Mouse (Mus musculus) layer of hippocampus, postnatal 14 days (tissue): Measurements from ENCODE around the gene Ap3b2. TPM values are rescaled to one million over a fixed set of nuclear protein-coding genes. Genes with fewer than 3 reads are reported as not detected.
A peak's percentile ranks its signal among the peaks of the same experiment; 100 is the strongest.
"Not testable (repeated sequence)": the region's sequence is repeated elsewhere in the genome, so short reads cannot be mapped to it uniquely, and the experiment has no call there.

Experiments used
- DNase-seq, 2 experiments: peaks; one replicate each; pipeline ENCODE4 v3.0.0; 2021 to 2022; ENCODE audit warnings: low spot score in 2 of 2, mixed read lengths in 1 of 2
- total RNA-seq, 2 experiments: library from RNA; stranded (reverse); gene quantifications; 2 replicates each; pipeline ENCODE4 v1.2.3; 2021

Ap3b2 gene
- total RNA-seq, 2 experiments from 2014 or later: 151 to 159 TPM

DNA sequence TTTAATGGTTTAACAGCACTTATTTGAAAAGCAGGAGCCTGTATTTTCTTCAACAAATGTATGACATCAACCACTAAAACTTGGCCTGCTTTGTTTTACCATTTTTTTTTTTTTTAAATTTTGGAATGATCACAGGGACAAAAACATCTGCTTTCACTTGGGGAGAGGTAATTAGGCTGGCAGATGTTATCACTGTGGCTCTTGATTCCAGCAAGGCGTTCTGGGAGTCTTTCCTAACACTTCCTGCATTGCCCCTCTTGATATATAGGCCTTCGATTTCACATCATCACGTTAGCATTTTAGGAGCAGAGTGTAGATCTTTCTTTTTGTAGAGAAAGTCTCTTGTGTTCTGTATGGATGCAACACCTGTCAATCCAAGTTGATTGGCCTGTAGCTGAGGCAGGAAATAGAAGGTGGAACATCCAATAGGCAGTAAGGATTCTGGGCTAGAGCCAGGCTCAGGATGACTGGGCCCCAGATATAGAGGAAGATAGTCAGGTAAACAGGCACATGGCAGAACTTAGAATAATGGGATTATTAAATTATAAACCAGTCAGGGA lies 14.1 kb downstream of the Ap3b2 start:
- no peak for DNase-seq

DNA sequence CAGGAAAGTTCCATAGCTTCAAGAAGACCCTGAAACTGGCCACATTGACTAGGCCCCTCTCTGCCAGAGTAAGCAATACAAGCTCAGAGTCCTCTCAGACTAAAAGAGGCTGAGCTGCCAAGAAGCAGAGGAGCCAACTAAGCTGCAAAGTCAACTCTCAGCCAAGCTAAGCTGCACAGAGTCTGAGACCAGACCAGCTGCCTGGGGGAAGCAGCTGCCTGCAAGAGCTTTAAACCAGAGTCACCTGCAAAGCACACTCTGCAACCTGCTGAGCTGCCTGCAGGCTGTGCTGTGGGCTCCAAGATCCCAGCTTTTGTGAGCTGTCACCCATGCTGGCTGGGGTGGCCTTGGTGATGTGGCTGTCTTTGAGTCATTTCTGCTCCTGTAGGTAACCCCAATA lies 15.5 kb downstream of the Ap3b2 start:
- DNase-seq: not testable (repeated sequence)

DNA sequence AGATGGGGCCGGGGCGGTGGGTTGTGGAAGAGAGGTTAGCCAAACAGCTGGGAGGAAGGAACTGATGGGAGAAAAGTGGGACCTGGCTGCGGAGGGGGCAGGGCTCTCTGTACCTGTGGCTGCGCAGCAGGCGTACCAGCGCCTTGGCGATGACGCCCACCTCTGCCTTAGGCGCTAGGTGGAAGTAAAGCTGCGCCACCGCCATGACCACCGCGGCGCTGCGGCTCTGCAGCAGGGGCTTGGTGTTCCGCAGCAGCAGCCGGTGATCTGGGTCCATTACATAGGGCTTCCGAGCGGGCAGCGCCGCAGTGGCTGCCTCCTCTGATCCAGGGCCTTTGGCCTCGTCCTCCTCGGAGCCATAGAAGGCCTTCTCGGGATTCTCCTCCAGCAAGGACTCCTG lies 16.9 kb downstream of the Ap3b2 start:
- DNase-seq: no peak

GRCm38 (mm10) chr7:81475221-81475620 lies 18.5 kb downstream of the Ap3b2 start:
- no peak for DNase-seq

DNA sequence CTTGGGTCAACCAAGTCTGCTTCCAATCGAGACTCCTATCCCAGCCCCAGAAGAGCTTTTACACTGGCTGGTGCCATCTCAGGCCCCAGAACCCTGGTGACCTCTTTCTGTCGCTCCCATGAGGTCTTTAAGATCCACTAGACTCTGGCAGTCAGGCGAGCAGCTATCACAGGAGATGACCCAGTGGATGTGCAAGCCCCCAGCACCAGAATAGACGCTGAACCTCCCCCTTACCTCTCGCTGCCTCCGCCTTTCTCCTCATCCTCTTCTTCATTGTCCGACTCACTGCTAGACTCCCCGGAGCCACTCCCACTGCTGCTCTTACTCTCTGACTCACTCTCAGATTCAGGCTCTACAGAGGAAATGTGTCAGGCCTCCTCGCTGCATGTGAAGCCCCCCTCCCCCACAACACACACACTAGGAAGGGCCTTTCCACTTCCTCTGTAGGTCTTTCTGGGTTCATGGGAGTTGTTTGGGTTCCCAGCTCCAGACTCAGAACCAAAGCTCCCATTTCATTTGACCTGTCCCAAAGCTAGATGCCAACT lies 28.7 kb downstream of the Ap3b2 start:
- DNase-seq: no peak

- no peak for DNase-seq
Measured at GRCm38 (mm10) chr7:81464116-81464515, 29.6 kb downstream of the Ap3b2 start.

DNA sequence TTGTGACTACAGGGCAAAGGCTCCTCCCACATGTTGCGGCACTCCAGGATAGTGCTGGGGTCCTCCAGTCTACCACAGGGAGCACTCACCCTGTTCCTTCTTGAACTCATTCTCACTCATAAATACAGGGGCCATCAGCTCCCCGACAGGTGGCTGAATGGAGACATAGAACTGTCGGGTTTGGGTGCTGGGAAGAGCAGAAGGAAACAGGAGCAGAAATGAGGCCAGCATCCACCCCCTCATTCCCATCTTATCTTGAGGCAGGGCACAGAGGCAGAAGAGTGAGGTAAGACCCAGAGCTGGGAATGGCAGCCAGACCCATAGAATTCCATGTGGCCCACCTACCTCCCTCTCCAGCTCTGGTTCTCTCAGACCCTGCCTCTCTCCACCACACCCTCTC lies 30.9 kb downstream of the Ap3b2 start:
- DNase-seq: no peak

DNA sequence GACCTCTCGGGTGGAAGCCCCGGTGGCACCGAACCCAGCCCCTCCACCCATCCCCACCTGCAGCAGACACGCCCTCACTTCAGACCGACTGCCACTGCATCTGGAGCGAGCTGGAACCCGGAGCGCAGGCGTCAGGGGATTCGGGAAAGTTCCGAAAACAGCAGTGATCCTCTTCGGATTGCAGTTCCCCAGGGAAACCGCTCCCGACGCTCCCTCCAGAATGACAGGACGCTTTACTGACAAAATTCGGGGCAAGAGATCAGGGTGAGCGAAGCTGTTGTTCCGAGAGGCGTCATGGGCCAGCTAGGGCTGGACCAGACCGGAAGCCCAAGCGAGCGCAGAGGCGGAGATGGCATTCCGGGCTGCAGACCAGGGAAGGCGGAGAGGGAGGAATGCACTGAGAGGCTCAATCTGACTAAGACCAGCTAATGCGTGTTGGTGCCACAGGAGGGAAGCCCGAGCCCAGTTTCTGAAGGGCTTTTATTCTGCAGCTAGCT lies 38.5 kb downstream of the Ap3b2 start, which contains the start of gene Cpeb1:
Cpeb1 (minus strand) TSS at position 311 of the 497 bp plus-strand sequence.
- peak; percentile 65 to 72 for DNase-seq

GRCm38 (mm10) chr7:81454331-81455039 lies 39.2 kb downstream of the Ap3b2 start:
- peak in 1 of 2 experiments; percentile 47 for DNase-seq

GRCm38 (mm10) chr7:81453443-81454274 lies 40.1 kb downstream of the Ap3b2 start:
- DNase-seq: peak in 1 of 2 experiments; percentile 59

- peak; percentile 44 to 47 for DNase-seq
Measured at GRCm38 (mm10) chr7:81452971-81453441, 40.7 kb downstream of the Ap3b2 start.

Other genes starting within 250 kb of the Ap3b2 start
- 100 to 1,000 TPM; 554 to 595 TPM for gene Rps17, start 148.7 kb downstream of the Ap3b2 start, total RNA-seq
- 10 to 100 TPM; 66.2 to 72.0 TPM for gene Cpeb1, start 38.5 kb downstream of the Ap3b2 start, total RNA-seq
- gene BC048679, start 4.4 kb upstream of the Ap3b2 start, total RNA-seq: not detected
- under 1 TPM; 0.10 to 0.32 TPM for gene Fsd2, start 73.0 kb upstream of the Ap3b2 start, total RNA-seq
- gene Whamm, start 77.3 kb upstream of the Ap3b2 start, total RNA-seq: 10 to 100 TPM; 16.0 to 19.7 TPM
- gene Homer2, start 213.6 kb upstream of the Ap3b2 start, total RNA-seq: 100 to 1,000 TPM in 1 of 2 experiments, 10 to 100 TPM in 1; 96.9 to 104 TPM